Mouse (Mus musculus): ENCODE results near the gene Brca2.

The Brca2 gene

DNA sequence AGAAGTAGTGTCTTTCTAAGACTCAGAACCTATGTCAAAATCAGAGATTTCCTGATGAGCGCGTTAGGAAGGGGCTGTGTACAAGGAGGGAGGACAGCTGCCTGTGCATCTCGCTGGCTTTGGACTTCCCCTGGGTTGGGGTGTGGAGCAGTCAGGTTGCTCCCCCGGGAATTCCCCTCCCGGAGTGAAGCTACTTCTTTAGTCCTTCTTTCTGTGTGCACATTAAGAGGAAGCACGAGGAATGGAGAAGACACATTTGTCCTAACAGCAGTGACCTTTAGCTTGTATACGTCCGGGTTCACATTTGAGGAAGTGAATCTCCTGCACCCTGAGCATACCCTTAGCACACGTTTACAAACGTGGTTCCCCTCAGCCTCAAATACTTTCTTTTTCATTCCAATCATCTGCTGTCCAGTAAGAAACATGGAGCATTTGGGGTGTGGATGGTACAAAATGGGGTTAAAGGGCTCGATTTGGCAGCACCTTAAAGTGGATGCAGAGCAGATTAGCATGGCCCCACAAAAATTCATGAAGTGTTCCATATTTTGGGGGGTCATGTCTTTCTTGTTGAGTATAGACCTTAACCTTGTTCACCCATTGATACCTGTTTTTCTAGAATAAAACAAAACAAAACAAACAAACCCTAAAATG lies 73.1 kb downstream of the Brca2 start:
- DNase-seq (ENCODE audit: extremely low read depth, insufficient read length, low spot score), result no peak

DNA sequence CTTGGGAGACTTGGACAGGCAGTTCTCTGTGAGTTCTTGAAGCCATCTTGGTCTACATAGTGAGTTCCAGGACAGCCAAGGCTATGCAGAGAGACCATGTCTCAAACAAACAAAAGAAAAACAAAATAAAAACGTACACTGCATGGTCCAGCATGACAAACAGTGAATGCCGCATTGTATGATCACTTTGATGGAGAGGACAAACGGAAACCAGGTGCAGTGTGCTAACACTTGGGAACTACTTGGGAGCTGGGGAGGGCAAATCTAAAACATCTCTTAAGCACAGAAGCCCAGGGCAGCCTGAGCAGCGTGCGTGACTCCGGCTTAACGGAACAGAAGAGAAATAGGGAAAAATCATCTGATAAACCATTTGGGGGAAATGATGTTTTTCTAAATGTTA lies 74.7 kb downstream of the Brca2 start, which contains the start of gene N4bp2l1:
TSS of gene N4bp2l1 (minus strand) at position 101 of the 400 bp plus-strand sequence.
- no peak for DNase-seq (ENCODE audit: extremely low read depth, insufficient read length, low spot score)

DNA sequence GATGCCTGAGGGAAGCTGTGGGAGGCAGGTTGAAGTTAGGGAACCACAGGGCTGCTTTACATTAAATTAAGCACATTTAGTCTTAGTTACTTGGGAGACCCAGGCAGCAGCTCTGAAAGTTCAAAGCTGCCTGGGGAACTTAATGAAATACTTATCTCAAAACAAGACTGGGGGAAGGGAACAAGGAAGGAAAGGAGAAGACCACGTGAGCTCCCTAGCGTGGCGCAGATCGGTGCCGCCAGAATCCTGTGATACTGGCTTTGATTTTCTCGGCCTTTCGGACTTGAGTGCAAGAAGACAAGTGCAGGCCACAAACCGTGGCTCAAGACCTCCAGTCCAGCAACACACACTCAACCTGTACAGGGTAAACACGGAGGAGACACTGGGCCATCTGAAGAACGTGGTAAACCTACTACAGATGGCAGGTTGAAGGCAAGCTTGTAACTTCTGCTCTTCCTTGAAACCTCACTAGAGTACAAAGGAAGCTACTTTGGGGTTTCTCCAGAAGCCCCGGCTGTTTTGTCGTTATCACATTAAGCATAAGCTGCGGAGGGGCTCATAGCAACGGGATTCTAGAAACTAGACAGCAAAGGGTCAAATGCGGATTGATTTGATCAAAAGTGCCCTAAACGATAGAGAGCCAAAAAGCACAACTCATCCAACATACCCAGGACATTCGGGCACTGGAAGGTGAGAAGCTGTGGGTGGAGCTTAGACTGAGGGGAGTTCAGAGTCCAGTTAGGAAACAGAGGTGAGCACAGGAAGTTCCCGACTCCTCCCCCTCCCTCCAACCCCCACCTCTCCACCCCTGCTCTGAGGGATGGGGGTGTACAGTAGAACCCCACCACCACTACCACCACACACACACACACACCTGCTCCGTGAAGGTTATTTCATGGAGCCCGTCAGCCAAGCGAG lies 76.0 kb downstream of the Brca2 start:
- DNase-seq (ENCODE audit: extremely low read depth, insufficient read length, low spot score), result no peak

DNA sequence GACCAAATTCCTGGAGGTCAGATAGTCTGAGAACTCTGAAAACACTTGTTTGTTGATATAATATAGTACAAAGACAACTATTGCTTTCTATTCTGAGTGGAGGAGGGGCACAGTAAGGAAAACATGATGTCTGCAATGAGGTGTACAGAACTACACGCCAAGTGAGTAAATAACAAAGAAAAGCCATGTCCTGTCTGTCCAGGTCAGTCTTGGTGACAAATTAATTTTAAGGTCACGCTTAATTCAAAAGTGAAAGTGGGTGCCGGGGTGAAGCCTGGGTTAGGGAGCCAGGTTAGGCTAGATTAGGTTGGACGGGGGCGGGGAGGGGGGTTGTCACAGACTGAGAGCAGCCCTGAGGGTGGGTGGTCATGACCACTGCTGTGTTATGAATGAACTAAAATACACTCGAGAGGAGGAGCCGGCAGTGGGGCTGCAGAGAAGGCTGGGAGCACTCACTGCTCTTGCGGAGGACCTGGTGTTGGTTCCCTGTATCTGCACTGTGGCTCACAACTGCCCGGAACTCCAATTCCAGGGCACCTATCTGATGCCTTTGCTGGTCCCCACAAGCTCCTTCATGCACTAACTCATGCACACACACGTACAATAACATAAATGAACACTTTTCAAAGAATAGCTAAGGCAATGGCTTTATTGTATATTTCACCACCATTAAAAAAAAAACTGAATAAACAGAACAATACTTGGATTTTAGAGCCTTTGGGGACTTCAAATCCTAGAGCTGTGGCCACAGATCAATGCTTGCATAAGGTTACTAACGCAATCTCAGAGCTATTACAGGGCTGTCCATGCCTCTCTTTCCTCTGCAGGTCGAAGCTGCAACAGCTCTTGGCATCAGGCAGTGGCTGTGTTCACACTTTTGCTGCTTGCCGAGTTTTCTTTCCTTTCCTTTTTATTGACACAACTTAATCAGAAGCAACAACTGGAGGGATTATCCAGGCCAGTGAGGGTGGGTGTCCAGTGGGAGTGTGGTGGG lies 77.2 kb downstream of the Brca2 start:
- DNase-seq (ENCODE audit: extremely low read depth, insufficient read length, low spot score), result no peak

- no peak for DNase-seq (ENCODE audit: extremely low read depth, insufficient read length, low spot score)
Measured at GRCm38 (mm10) chr5:150600554-150601440, 78.4 kb downstream of the Brca2 start.

DNA sequence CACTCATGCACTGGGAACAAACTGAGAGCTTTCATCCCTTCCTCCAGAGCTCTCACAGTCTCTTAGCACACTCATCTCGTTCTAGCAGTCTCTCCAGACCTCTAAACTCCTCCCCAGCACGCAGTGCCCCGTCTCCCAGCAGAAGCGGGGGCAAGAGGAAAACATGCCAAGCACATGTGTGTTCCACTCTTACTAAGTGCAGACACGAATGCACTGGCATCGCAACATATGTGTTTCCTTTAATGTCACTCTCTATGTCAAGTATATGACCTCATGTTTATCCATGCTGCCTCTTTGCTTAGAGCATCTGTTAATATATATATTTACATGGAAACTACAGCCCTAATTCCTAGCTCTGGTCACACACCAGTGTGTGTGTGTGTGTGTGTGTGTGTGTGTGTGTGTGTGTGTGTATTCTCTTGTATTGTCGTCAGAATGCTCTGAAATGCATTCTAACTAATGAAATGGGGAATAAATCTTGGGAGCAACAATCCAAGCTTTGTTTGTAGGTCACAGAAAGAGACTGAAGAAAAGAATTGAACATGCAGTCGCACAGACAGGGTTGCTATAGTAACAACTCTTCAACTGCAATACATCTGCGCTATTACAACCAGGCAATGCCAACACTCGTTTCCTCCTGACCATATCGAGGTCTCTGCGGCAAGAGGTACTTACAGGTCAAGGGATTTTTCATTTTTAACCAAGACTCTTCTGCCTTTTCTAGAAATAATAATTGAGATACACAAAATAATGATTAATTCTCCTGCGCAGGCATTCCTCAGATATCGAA lies 79.2 kb downstream of the Brca2 start:
- DNase-seq (ENCODE audit: extremely low read depth, insufficient read length, low spot score), result no peak

- DNase-seq (ENCODE audit: extremely low read depth, insufficient read length, low spot score), result no peak
Measured at GRCm38 (mm10) chr5:150606131-150606530, 83.7 kb downstream of the Brca2 start.

DNA sequence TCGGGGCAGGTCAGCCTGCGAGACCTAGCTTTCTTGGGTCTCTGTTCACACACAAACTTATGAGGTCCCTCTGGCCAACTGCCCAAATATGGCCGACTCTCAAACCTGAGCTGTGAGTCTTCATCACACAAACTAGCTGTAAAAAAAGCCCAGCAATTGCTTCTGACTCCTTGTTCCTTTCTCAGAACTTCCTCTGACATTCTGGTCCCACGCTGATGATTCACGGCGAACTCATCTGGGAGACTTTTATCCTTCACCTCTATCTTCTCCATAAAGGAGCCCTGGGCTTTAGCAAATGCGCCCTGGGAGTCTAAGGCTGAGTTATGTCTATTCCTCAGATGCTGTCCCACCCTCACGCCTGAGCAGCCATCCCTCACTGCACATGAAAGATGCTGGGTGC lies 85.2 kb downstream of the Brca2 start:
- no peak for DNase-seq (ENCODE audit: extremely low read depth, insufficient read length, low spot score)

- DNase-seq (ENCODE audit: extremely low read depth, insufficient read length, low spot score), result no peak
Measured at GRCm38 (mm10) chr5:150611136-150611535, 88.7 kb downstream of the Brca2 start.

- DNase-seq (ENCODE audit: extremely low read depth, insufficient read length, low spot score), result peak; percentile 71
Measured at GRCm38 (mm10) chr5:150611697-150612096, 89.3 kb downstream of the Brca2 start.

DNA sequence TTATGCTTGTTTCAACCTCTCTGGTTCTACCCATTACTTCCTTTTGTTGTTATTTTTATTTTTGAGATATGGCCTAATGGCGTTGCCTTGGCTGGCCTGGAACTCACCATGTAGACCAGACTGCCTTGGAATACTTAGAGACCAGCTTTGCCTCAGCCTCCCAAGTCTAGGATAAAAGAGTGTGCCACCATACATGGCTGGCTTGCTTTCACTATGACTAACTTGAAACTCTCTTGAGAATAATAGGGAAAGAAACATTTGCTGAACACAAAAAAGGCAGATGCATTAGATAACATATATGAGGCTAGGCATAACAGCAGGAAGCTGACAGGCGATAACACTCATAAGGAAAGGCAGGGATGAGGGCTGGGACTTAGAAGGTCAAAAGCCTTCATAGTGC lies 91.6 kb downstream of the Brca2 start:
- no peak for DNase-seq (ENCODE audit: extremely low read depth, insufficient read length, low spot score)

- DNase-seq (ENCODE audit: extremely low read depth, insufficient read length, low spot score), result no peak
Measured at GRCm38 (mm10) chr5:150616216-150616615, 93.8 kb downstream of the Brca2 start.

DNA sequence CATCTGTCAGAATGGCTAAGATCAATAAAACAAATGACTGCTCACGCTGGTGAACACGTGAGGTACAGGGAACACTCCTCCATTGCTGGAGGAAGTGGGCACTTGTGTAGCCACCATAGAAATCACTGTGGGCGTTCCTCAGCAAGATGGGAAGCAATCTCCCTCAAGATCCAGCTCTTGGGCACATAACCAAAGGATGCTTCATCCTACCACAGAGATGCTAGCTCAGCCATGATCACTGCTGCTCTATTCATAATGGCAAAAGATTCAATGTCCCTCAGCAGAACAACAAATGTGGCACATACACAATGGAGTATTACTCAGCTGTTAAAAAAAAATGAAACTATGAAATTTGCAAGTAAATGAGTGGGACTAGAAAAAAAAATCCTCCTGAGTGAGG lies 94.3 kb downstream of the Brca2 start:
- no peak for DNase-seq (ENCODE audit: extremely low read depth, insufficient read length, low spot score)

- DNase-seq (ENCODE audit: extremely low read depth, insufficient read length, low spot score), result no peak
Measured at GRCm38 (mm10) chr5:150618599-150619355, 96.3 kb downstream of the Brca2 start.
